Mouse (Mus musculus): Measurements from ENCODE around the gene Gm21996. TPM values are rescaled to one million over a fixed set of nuclear protein-coding genes. Genes with fewer than 3 reads are reported as not detected.
"Not testable (repeated sequence)": the region's sequence is repeated elsewhere in the genome, so short reads cannot be mapped to it uniquely, and the experiment has no call there.

The Gm21996 gene
- polyA plus RNA-seq (2017; shearing (Covaris generic)): not detected

GRCm38 (mm10) chrY:89745432-89745831 lies at the start of gene Gm21996:
TSS of gene Gm21996 (minus strand) at chrY:89745532.
- ATAC-seq: not testable (repeated sequence)
